Mouse (Mus musculus) lung, adult 2 months (tissue): Measurements from ENCODE around the gene Pla2g15. TPM values are rescaled to one million over a fixed set of nuclear protein-coding genes. Genes with fewer than 3 reads are reported as not detected.
"Not testable (repeated sequence)": the region's sequence is repeated elsewhere in the genome, so short reads cannot be mapped to it uniquely, and the experiment has no call there.

Source experiments
- DNase-seq: peaks from one replicate; pipeline ENCODE4 v3.0.0; 2022
- H3K4me1 ChIP-seq: fragments of 200-500 bp; 2 replicates; pipeline ENCODE4 v1.6.1; 2011; ENCODE audit warnings: low read length; ENCODE audit not compliant: control insufficient read depth, insufficient read depth
- H3K4me3 ChIP-seq: fragments of 200-500 bp; replicated peaks from 2 replicates; pipeline ENCODE3; 2011; ENCODE audit warnings: low read depth, mild to moderate bottlenecking, control low read depth, low read length; ENCODE audit errors: extremely low read depth
- CTCF ChIP-seq: fragments of 200-500 bp; IDR thresholded peaks from 2 replicates; pipeline ENCODE4 v1.5.1; 2011; ENCODE audit warnings: mild to moderate bottlenecking, low read length, control low read depth; ENCODE audit not compliant: insufficient read depth
- POLR2A ChIP-seq: fragments of 200-500 bp; IDR thresholded peaks from 2 replicates; pipeline ENCODE4 v1.6.1; 2011; ENCODE audit warnings: low read depth, mild to moderate bottlenecking, control low read depth, low read length, borderline replicate concordance; ENCODE audit errors: extremely low read depth
- WGBS: fragments of 180-500 bp; shearing (Covaris S2); methylation state at CpG from one replicate; pipeline ENCODE4 v1.1.7; 2018; 5-methylcytosine and 5-hydroxymethylcytosine counted together
- polyA plus RNA-seq: library from polyadenylated mRNA; depleted of rRNA; stranded (reverse); fragments of >200 nt; gene quantifications from 2 replicates; pipeline ENCODE4 v1.2.3, GENCODE M21; 2012; rRNA removed

Pla2g15 gene
- polyA plus RNA-seq, 1 experiment = 28.3 TPM

- no peak for TF ChIP-seq CTCF
- no peak for TF ChIP-seq POLR2A
- 82% methylated on average over 4 of the region's 4 CpGs for WGBS
- Histone ChIP-seq H3K4me1 (no peaks in the 10 kb centered on the region), H3K4me3 (no peak overlapping the region)
- DNase-seq = no peak
Measured at GRCm38 (mm10) chr8:106189162-106189561, 39.0 kb downstream of the Pla2g15 start.

GRCm38 (mm10) chr8:106191639-106192038 is 41.4 kb downstream of the Pla2g15 start:
- no peak for DNase-seq
- Histone ChIP-seq H3K4me3 (no peak overlapping the region), H3K4me1 (no peaks in the 10 kb centered on the region)
- WGBS = 82% methylated on average over 5 of the region's 5 CpGs
- TF ChIP-seq POLR2A (no peak), CTCF (no peak)

- DNase-seq = no peak
- H3K4me3 ChIP-seq = no peak overlapping the region
- WGBS = 85% methylated on average over 6 of the region's 6 CpGs
- no peaks in the 10 kb centered on the region for H3K4me1 ChIP-seq
- TF ChIP-seq CTCF = no peak
Measured at GRCm38 (mm10) chr8:106193162-106193561, 43.0 kb downstream of the Pla2g15 start.

DNA sequence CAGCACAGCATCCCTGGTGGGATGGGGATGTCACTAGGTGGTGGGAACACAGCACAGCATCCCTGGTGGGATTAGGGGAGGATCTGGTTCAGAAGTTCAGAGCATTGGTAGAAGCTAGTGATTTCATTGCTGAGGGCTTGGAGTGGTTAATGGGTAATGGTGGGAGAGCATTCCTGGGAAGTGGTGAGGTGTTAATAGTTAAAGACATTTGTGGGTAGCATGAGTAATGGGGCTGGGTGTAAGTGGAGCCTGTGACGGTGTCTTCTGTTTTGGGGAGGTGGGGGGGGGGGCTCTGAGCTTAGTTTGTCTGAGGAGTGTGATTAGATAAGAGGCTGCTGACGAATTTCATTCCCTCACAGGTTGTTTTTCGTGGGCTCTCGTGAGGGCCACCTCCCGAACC is 43.9 kb downstream of the Pla2g15 start:
- TF ChIP-seq POLR2A (no peak), CTCF (no peak)
- Histone ChIP-seq H3K4me1 (no peaks in the 10 kb centered on the region), H3K4me3 (no peak overlapping the region)
- WGBS = 85% methylated on average over 5 of the region's 5 CpGs
- no peak for DNase-seq

GRCm38 (mm10) chr8:106198741-106199140 is 48.5 kb downstream of the Pla2g15 start:
- WGBS = 3% methylated on average over 1 of the region's 1 CpGs
- Histone ChIP-seq H3K4me3 (no peak overlapping the region), H3K4me1 (no peaks in the 10 kb centered on the region)
- TF ChIP-seq POLR2A = no peak
- peak; percentile 42; the same call in 1 of the 2 replicates for TF ChIP-seq CTCF
- no peak for DNase-seq

DNA sequence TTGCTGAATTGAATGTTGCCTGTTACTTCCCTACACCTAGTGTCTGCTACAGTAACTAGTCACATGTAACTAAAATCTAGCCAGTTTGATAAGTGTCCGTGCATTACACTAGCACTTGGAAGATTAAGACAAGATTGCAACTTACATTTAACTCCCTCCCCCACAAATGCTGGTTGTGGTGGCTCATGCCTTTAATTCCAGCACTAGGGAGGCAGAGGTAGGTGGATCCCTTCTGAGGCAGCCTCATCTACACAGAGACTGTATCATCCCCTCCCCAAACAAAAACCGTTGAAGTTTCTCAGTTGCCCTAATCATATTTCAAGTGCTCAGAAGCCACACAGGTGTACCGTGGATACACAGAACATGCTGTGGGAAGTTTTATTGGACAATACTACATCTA is 49.4 kb downstream of the Pla2g15 start:
- not testable (repeated sequence) for H3K4me3 ChIP-seq, DNase-seq, H3K4me1 ChIP-seq
- 81% methylated on average over 3 of the region's 3 CpGs for WGBS

DNA sequence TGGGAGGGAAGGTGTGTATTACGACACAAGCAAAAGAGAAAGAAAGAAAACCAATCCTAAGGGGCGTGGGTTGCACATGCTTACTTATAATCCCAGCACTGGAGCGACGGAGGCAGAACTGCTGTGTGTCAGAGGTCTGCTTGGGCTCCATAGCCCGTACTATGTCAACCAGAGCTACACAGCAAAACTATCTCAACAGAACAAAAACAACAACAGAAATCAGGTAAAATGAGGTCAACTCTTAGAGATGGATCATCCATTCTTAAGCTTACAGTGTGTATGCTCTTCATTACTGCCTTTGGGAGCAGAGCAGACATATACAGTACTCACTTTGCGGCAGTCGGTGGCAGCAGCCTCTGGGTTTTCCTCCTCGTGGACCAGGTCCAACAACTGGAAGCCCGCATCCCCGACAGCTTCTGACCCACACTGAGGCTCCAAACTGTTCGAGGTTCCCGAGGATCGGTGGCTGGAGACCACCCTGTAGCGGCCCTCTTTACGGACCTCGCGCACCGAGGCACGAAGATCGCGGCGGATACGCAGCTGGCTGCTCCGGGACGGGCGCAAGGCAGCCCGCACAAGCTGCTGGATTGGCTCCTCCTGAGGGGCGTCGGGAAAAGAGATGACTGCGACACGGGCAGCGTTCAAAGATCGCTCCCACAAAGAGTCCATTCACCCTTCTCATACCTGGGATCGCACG is 60.0 kb downstream of the Pla2g15 start:
- no peaks in the 10 kb centered on the region; the same call in 1 of the 2 replicates for H3K4me1 ChIP-seq
- WGBS = under 1% methylated on average over 35 of the region's 35 CpGs
- peak overlapping the region; percentile 89 for H3K4me3 ChIP-seq
- DNase-seq = no peak
- no peak for TF ChIP-seq CTCF
- TF ChIP-seq POLR2A = no peak

DNA sequence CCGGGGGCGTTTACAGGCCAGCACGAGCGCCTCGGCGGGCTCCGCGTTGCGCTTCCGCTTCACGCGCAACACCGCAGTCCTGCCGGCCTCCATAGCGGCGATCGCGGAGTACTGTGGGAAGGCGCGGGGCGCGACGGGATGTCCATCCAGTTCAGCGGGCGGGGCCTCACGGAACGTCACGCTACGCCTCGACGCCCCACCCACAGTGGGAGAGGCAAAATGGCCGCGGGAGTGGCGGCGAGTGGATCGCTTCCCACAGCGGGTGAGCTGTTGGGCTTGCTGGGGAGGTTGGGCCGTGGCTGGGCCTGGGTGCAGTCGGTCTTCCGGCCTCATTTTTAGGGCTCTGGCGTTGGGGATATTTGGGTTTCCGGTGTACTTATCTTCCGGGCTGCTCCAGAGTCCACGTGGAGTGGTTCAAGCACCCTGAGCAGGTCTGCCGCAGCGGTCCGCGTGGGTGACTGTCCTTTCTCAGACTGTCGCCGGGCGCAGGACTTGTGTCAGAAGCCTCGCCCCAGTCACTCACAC is 60.7 kb downstream of the Pla2g15 start, which contains the start of the genes Slc7a6os and Prmt7:
Gene Slc7a6os, minus strand, starts transcription at position 115 of the 525 bp plus-strand sequence.
Gene Prmt7, plus strand, starts transcription at position 116 of the 525 bp plus-strand sequence.
- Histone ChIP-seq H3K4me1 (no peaks in the 10 kb centered on the region; the same call in 1 of the 2 replicates), H3K4me3 (peak within 1 kb of the TSS; percentile 89)
- under 1% methylated on average over 52 of the region's 52 CpGs for WGBS
- peak; percentile 96 for DNase-seq
- TF ChIP-seq POLR2A (peak; percentile 86; the same call in 1 of the 2 replicates), CTCF (no peak)

GRCm38 (mm10) chr8:106211421-106211820 is 61.2 kb downstream of the Pla2g15 start:
- Histone ChIP-seq H3K4me3 (peak overlapping the region; percentile 89), H3K4me1 (no peaks in the 10 kb centered on the region; the same call in 1 of the 2 replicates)
- 2% methylated on average over 13 of the region's 13 CpGs for WGBS
- TF ChIP-seq CTCF (no peak), POLR2A (no peak)
- no peak for DNase-seq

- no peak overlapping the region for H3K4me3 ChIP-seq
- no peaks in the 10 kb centered on the region; the same call in 1 of the 2 replicates for H3K4me1 ChIP-seq
- DNase-seq = no peak
- TF ChIP-seq CTCF = no peak
- no peak for TF ChIP-seq POLR2A
- 82% methylated on average over 3 of the region's 3 CpGs for WGBS
Measured at GRCm38 (mm10) chr8:106213959-106214358, 63.8 kb downstream of the Pla2g15 start.

Other genes with a start within 250 kb of the Pla2g15 start
- 38.2 and 43.7 TPM in 2 replicates for gene Pskh1, start 250.0 kb upstream of the Pla2g15 start, polyA plus RNA-seq
- gene Ctrl, start 216.5 kb upstream of the Pla2g15 start, polyA plus RNA-seq = 2.2 and 13.8 TPM in 2 replicates
- gene Psmb10, start 212.0 kb upstream of the Pla2g15 start, polyA plus RNA-seq = 211 and 217 TPM in 2 replicates
- 3.4 and 3.6 TPM in 2 replicates for gene Lcat, start 207.0 kb upstream of the Pla2g15 start, polyA plus RNA-seq
- 84.3 and 96.8 TPM in 2 replicates for gene Slc12a4, start 184.3 kb upstream of the Pla2g15 start, polyA plus RNA-seq
- 0.30 and 0.55 TPM in 2 replicates for gene Dpep3, start 171.0 kb upstream of the Pla2g15 start, polyA plus RNA-seq
- gene Dus2, start 159.1 kb upstream of the Pla2g15 start, polyA plus RNA-seq = 5.5 and 10.3 TPM in 2 replicates
- gene Dpep2nb, start 144.4 kb upstream of the Pla2g15 start, polyA plus RNA-seq = not detected in 2 replicates
- 6.5 and 6.7 TPM in 2 replicates for gene Ddx28, start 138.5 kb upstream of the Pla2g15 start, polyA plus RNA-seq
- 17.7 and 19.9 TPM in 2 replicates for gene Nfatc3, start 91.6 kb upstream of the Pla2g15 start, polyA plus RNA-seq
- 40.1 and 47.0 TPM in 2 replicates for gene Esrp2, start 13.4 kb upstream of the Pla2g15 start, polyA plus RNA-seq
- 16.5 and 17.3 TPM in 2 replicates for gene Slc7a6, start 18.5 kb downstream of the Pla2g15 start, polyA plus RNA-seq
- gene Slc7a6os, start 60.5 kb downstream of the Pla2g15 start, polyA plus RNA-seq = 14.2 and 16.5 TPM in 2 replicates
- 14.2 and 17.0 TPM in 2 replicates for gene Prmt7, start 60.5 kb downstream of the Pla2g15 start, polyA plus RNA-seq
- 3.3 and 7.6 TPM in 2 replicates for gene Smpd3, start 187.6 kb downstream of the Pla2g15 start, polyA plus RNA-seq